Mouse (Mus musculus) adrenal gland, adult 8-10 months (tissue): ENCODE measurements around the gene Entpd3. TPM values are rescaled to one million over a fixed set of nuclear protein-coding genes. Genes with fewer than 3 reads are reported as not detected.

Source experiments
- DNase-seq: peaks from one replicate; pipeline ENCODE4 v3.0.0; 2022
- total RNA-seq, 4 experiments: library from RNA; stranded (reverse); gene quantifications; 2 replicates each; pipeline ENCODE4 v1.2.4; 2022

Entpd3 gene
- total RNA-seq, 4 experiments from 2014 or later: 0.15 to 4.7 (median 1.6) TPM

GRCm38 (mm10) chr9:120533446-120533950, 6.1 kb upstream of the Entpd3 start:
- DNase-seq: peak; percentile 69

DNA sequence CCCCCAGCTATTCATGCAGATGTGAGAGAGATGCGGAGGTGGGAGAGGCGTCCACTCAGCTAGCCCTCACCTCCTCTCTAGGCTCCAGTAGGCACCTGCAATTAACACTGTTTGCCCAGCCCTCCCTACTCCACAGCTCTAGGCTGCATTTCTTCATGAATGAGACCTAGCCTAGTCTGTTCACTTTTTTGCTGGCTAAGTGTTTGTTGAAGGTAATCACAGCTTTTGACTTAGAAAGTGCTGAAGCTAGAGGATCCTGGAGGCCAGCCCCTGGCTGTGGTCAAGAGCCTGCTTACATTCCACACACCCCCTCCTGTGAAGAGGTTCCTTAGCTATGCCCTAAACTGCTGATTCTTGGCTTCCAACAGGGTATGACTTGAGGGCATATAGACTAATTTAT, 1.8 kb downstream of the Entpd3 start:
- no peak for DNase-seq

GRCm38 (mm10) chr9:120542241-120542640, 2.6 kb downstream of the Entpd3 start:
- no peak for DNase-seq

DNA sequence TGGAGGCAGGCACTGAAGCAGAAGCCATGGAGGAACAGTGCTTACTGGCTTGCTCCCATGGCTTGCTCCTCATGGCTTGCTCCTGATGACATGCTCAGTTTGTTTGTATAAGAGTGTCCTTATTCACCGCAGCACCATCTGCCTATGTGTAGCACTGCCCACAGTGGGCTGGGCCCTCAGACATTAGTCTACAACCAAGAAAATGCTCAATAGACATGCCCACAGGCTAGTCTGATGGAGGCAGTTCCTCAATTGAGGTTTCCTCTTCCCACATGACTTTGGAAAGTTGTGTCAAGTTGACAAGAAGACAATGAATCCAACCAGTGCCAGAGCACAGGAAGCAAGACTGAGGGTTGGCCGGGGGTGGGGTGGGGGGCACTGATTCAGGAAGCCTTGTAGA, 6.4 kb downstream of the Entpd3 start:
- no peak for DNase-seq

- no peak for DNase-seq
These were observed 6.9 kb downstream of the Entpd3 start for GRCm38 (mm10) chr9:120546482-120546881.

DNA sequence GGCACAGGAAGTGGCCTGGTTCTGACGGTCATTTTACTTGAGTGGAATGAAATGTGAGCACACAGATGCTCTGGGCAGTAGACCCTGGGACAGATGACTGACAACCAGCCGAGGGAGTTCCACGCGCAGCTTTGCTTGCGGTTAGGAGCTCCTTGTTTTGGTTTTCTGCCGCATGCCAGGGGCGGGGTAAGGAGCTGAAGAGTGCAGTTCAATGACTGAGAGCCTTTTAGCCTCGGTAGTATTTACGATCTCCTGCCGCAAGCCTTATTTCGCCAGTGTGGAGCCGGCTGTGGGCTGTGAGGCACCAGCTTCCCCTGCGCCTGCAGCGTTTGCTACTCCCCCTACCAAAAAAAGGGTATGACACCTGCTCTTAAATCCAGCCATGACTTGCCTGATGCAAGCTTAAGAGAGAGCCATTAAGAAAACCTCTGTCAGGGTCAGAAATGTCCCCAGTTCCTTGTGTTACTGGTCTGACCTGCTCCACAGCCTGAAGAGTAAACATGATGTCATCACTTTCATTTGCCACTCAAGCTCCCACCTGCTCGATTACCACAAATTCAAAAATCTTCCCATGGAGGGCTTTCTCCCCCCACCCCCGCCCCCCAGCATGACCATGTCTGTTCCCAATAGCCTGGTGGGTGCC, 7.5 kb downstream of the Entpd3 start:
- DNase-seq: no peak

GRCm38 (mm10) chr9:120550778-120551177, 11.2 kb downstream of the Entpd3 start:
- no peak for DNase-seq

- DNase-seq: no peak
These were observed 24.0 kb downstream of the Entpd3 start for GRCm38 (mm10) chr9:120563590-120563989.

- no peak for DNase-seq
These were observed 24.6 kb downstream of the Entpd3 start for GRCm38 (mm10) chr9:120564247-120564646.

GRCm38 (mm10) chr9:120566384-120566783, 26.8 kb downstream of the Entpd3 start:
- DNase-seq: no peak

DNA sequence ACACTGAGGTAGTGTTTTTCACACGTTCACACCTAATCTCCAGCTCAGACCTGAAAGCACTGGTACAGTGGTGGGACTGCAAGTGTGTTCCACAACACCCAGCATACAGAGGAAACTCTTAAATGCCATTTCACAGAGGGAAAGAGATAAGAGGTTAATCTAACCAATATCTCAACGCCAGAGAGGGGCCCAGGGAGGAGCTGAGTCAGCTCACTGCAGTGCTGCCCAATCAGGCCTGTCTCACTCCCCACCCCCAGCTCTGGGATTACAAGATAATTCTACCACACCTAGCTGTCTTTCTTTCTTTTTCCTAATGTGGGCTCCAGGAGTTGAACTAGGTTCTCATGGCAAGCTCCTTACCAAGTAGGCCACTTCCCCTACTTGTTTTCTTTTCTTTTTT, 29.3 kb downstream of the Entpd3 start:
- no peak for DNase-seq

- DNase-seq: no peak
These were observed 30.2 kb downstream of the Entpd3 start for GRCm38 (mm10) chr9:120569721-120570333.

GRCm38 (mm10) chr9:120570334-120570725, 30.7 kb downstream of the Entpd3 start:
- no peak for DNase-seq

- DNase-seq: peak; percentile 95
These were observed 31.3 kb downstream of the Entpd3 start, which contains the start of gene Rpl14 for GRCm38 (mm10) chr9:120570741-120571592. Gene Rpl14, plus strand, starts transcription at chr9:120571444.

GRCm38 (mm10) chr9:120571593-120572385, 32.2 kb downstream of the Entpd3 start:
- no peak for DNase-seq

DNA sequence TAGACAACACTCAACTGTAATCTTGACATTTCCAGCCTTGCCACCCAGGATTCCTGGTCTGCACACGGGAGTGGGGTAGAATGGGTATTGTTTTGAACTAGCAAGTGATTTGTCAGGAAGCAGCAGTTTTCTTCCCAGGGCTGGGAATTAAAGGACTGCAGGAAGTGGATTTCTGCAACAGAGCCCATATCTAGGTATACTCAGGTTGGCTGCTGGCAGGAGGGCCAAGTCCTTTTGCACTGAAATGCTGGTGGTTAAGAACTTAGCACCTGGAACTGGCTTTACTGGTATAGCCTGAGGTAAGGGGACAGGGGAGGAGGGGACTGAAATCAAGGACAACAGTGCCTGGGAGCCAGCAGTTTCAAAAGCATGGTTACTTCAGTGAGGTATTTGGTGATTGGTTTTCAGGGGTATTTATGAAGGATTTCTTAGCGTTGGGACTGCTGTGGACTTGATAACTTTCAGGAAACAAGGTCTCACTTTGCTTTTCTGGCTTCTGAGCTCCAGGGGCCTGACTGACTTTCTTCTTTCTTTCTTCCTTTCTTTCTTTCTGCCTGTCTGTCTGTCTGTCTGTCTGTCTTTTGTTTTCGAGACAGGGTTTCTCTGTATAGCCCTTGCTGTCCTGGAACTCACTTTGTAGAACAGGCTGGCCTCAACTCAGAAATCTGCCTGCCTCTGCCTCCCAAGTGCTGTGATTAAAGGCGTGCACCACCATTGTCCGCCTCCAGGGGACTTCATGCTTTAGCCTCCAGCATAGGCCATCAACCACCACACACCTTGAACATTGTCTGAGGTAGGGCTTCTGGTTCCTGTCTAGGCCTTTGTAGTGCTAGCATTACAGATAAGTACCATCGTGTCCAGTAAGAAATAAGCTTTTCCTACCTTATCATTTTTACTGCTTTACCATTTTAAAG, 36.4 kb downstream of the Entpd3 start:
- DNase-seq: no peak

DNA sequence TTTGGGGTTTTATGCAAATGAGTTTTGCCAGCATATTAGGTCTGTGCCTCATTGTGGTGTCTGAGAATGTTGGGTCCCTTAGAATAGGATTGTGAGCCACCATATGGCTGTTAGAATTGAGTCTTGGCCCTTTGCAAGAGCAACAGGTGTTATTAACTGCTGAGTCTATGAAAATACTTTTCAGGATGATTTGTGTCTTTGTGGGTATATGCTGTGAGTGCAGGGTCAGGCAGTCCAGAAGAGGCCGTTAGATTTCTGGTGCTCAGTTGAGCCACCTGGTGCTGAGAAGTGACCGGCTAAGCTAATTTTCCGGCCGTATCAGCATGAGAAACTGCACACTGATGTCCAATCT, 37.0 kb downstream of the Entpd3 start:
- DNase-seq: no peak

GRCm38 (mm10) chr9:120577133-120577651, 37.6 kb downstream of the Entpd3 start:
- DNase-seq: peak; percentile 86

DNA sequence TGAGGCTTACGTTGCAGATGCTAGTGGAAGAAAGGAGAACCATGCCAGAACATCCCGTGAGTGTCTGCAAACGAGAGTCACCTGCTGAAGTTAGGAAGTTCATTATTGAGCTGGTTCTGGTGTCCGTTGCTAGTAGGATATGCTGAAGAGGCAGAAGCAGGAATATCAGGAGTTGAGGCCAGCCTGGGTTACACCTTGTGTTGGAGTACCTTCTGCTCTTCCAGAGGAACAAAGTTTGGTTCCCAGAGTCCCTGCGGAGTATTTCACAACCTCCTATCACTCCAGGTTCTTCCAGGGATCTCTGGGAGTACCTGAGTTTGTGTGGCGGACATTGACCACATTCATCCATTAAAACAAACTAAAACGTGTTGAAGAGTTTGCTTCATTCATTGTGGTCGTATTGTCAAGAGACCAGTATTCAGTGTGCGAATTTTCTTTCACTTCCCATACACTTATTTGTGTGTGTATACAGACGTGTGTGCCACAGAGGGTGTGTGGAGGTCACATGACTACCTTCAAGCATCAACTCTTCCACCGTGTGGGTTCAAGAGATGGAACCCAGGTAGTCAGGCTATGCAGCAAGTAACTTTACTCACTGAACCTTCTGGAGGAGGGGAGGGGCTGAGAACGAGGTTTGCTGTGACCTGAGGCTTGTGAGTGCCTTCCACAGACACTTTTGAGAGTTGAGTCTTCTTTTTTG, 38.2 kb downstream of the Entpd3 start:
- no peak for DNase-seq

- DNase-seq: no peak
These were observed 39.1 kb downstream of the Entpd3 start for GRCm38 (mm10) chr9:120578701-120579100.
